Mouse (Mus musculus) layer of hippocampus, postnatal 14 days (tissue): ENCODE measurements around the gene Snx9. TPM values are rescaled to one million over a fixed set of nuclear protein-coding genes. Genes with fewer than 3 reads are reported as not detected.

ENCODE experiments used
- DNase-seq, 2 experiments: peaks; one replicate each; pipeline ENCODE4 v3.0.0; 2021 to 2022; ENCODE audit warnings: low spot score in 2 of 2, mixed read lengths in 1 of 2
- total RNA-seq, 2 experiments: library from RNA; stranded (reverse); gene quantifications; 2 replicates each; pipeline ENCODE4 v1.2.3; 2021

Gene Snx9
- total RNA-seq, 2 experiments from 2014 or later: 13.4 to 13.7 TPM

DNA sequence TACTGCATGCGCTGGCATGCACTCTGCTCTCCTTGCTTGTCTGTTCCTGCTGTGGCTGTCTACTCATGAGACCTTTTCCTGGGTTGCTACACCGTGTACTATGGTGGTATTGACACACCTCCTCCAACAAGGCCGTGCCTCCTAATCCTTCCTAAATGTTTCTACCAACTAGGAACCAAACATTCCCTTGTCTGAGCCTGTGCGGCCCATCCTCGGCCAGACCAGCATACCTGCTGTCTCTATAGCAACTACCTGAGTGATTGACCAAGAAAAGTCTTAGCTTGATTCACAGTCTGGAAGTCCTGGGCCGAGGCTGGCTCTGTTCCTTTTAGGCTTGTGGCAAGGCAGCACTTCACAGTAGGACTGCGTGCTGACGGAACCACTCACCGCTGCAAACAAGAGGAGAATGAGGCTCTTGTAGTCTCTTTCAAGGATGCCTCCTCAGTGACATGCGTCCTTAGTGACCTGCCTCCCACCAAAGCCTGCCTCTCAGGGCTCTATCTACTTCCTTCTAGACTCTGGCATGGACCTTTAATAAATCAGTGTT, 36.6 kb downstream of the Snx9 start:
- DNase-seq: no peak

- DNase-seq: no peak
Measured at GRCm38 (mm10) chr17:5878878-5879277, 37.7 kb downstream of the Snx9 start.

- DNase-seq: peak; percentile 31 to 38
Measured at GRCm38 (mm10) chr17:5885474-5885873, 44.3 kb downstream of the Snx9 start.

GRCm38 (mm10) chr17:5886181-5886810, 45.2 kb downstream of the Snx9 start:
- DNase-seq: no peak

- DNase-seq: peak in 1 of 2 experiments; percentile 12
Measured at GRCm38 (mm10) chr17:5886943-5887800, 46.0 kb downstream of the Snx9 start.

DNA sequence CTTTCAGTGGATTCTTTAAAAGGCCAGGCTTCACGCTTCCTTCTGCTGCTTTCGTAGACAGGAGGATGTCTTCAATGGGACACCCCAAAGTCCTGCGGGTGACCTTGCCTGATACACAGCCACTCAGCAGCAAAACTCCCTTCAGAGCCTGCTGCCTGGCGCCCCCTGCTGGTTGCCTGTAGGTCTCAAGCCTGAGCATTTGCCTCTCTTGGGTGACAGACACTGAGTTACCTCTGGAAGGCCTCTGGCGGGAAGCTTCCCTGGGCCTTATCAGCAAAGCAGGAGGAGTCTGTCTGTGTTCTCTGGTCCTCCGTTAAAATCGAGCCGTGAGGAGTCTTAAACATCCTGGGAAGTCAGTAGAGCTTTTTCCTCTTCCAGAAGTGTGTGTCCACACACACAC, 49.3 kb downstream of the Snx9 start:
- DNase-seq: peak; percentile 56 to 76

DNA sequence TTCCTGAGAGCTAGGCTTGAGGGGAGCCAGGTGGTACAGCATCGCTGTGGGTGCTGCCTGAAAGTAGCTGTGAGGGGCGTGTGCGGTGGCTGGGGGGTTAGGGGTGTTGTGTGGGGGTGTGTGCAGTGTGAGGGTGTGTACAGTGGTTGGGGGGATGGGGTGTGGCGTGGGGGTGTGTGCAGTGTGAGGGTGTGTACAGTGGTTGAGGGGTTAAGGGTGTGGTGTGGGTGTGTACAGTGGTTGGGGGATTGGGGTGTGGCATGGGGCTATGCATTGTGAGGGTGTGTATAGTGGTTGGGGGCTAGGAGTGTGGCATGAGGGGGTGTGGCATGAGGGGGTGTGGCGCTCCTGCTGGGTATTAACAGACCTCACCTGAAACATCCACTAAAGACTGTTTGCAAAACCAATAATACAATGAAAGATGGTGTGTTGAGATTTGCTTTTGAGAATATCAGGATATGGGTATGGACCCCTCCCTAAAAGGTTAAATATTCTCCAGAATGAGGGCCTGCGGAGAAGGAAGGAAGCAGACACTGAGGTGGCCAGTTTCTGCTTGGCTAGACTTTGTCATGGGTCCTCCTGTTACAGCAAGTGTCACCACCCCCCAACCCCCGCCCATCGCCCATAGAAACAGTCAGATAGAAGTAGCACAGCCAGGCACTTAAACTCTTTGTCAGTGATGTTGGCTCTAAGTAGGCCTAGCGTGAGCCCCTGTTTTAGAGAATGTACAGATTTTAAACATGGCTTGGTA, 51.0 kb downstream of the Snx9 start:
- no peak for DNase-seq

DNA sequence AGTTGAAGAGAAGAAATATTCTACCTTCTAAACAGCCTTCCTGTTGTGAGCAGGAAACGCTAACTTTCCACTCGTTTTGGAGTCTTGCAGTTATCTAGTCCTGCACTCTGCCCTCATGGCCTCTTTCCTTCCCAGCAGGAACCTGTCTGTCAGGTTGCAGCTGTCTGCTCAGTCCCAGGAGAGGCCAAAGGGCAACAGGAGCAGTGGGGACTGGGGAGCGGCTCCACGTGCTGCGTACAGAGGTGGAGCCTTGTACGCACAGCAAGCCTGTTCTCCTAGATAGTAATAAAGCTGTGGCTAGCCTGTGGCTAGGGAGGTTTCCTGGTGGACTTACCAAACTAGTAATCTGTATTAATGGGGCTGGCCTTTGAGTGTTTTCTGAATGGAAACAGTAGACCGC, 52.0 kb downstream of the Snx9 start:
- no peak for DNase-seq

DNA sequence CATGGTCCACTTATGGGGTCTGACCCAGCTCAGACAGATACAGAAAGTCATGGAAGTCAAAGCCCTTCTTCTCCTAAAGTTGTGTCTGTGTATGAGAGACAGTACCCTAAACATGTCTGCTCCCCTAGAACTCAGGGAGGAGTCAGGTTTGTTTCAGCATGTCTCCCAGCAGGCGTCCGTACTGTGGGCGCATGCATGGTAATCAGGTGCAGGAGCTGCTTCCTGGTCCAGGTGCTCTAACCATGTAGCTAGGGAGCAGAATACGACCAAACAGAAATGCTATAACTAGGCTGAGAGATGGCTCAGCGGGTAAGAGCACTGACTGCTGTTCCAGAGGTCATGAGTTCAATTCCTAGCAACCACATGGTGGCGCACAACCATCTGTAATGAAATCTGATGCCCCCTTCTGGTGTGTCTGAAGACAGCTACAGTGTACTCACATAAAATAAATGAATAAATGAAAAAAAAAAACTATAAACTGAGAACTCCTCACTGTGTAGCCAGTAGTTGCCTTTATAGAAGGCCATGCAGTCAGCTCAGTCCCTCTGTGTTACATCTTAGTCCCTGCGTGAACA, 52.5 kb downstream of the Snx9 start:
- no peak for DNase-seq

GRCm38 (mm10) chr17:5896066-5896465, 54.9 kb downstream of the Snx9 start:
- no peak for DNase-seq

- DNase-seq: no peak
Measured at GRCm38 (mm10) chr17:5896607-5897006, 55.5 kb downstream of the Snx9 start.

DNA sequence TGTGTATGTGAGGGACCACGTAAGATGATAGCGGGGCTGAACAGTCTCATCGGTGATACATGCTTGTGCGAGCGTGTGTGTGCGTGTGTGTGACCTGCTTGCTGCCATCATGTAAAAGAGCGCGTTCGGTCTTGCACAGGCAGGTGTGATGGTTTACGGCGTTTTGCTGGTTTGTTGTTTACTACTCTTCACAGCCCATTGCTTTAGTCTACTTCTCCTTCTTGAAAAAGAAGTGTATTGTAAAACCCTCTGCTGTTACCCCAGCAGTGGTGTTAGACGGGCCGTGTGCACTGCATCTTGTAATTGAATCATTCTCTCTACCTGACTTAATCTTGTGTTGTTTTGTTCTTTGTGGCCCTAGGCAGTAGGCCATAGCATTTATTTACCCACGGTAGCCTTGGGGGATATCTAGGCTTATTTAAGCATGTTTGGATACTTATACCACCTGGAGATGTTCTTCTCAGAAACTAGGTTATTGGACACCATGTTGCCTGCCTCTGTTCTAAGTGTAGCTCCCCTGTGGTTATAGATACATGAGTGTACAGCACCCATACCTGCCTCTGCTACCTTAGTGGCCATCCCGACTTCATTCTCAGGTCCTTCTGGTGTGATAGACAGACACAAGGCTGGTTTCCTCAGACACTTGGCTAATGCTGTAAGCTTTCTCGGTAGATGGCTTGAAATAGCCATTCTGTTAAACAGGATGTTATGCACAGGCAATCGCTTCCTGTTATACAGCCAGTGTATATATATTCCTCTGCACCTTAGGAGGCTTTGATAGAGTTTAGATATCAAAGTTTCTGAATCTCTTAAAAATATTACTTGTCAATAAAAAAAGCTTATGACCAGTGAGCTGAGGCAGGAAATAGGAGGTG, 56.4 kb downstream of the Snx9 start:
- no peak for DNase-seq

DNA sequence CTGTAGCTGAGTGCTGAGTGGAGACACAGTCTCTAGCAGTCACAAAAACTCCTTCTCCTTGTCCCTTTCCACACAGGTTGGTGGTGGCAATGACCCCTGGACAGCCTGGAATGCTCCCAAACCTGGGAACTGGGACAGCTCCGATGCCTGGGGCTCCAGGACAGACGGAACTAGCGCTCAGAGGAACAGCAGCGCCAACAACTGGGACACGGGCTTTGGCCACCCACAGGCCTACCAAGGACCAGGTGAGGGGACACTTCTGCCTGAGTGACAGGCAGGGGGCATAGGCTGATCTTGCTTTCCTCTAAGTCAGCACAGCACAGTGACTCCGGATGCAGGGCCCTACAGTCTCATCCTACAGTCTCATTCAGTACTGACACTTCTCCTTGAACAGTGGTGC, 58.1 kb downstream of the Snx9 start:
- no peak for DNase-seq

DNA sequence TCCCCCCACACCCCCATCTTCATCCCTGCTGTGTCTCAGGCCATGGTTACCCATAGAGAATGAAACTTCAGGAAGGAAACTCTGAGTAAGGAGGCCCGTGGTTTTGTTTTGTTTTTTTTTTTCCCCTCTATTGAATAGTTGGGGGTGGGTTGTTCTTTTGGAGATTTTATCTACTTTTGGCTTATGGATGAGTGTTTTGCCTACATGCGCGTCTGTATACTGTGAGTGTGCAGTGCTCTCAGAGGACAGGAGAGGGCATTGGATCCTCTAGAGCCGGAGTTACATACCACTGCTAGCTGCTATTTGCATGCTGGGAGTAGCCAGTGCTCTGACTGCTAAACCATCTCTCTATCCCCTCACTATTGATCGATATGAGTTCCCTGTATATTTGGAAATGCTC, 60.3 kb downstream of the Snx9 start:
- DNase-seq: no peak

DNA sequence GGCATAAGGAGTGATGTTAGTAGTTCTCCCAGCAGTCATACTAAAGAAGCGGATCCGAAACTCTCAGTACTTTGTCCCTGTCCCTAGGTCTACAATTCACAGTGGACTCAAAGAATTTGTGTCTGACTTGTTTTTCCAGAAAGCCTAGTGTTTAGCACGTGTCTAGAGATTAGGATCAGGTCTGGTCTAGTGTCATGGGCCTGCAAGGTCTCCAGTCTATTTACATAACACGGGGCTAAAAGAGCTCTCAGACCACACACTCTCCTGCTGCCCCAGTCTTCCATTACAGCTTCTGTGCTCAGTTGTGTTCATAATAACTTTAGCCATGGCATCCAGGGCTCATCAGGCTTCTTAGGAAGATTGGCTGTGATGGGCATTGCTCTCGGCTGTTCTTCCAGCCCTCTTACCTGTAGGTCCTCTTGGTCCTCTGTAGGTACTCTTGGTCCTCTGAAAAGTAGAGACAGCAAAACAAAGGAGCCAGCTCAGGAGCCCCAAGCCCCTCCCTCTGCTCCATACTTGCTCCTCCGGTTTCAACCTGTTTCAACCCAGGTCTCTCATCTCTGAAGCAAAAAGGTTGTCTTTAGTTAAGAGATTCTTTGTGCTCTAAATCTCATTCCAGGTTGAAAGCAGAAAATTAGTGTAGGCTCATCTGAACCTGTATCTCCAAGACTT, 62.6 kb downstream of the Snx9 start:
- no peak for DNase-seq

DNA sequence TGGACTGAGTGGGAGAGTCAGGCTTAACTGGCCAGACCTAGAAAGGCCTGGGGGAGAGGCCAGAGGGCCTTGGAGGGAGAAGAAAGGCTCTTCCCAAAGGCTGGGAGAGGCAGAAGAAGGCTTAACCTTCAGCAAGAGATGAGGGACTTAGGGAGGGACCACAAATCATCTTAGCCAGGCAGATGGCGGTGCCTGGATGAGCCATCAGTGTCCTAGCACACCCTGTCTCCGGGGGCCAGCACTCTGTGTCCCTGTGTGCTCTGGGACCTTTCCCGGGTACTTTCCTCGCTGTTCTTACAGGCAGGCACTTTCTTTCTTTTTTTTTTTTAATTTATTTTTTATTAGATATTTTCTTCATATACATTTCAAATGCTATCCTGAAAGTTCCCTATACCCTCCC, 68.6 kb downstream of the Snx9 start:
- no peak for DNase-seq

- peak; percentile 57 to 82 for DNase-seq
Measured at GRCm38 (mm10) chr17:5911591-5911990, 70.5 kb downstream of the Snx9 start.

GRCm38 (mm10) chr17:5912797-5913196, 71.7 kb downstream of the Snx9 start:
- no peak for DNase-seq

- no peak for DNase-seq
Measured at GRCm38 (mm10) chr17:5914217-5914616, 73.1 kb downstream of the Snx9 start.

- DNase-seq: no peak
Measured at GRCm38 (mm10) chr17:5921954-5922353, 80.8 kb downstream of the Snx9 start.
